Mouse (Mus musculus): Measurements from ENCODE around the gene Ednra. TPM values are rescaled to one million over a fixed set of nuclear protein-coding genes. Genes with fewer than 3 reads are reported as not detected.

Ednra gene
- polyA plus RNA-seq, 1 experiment from 2014 or later, result 4.1 TPM

Other genes starting within 250 kb of the Ednra start
- gene Arhgap10, start 206.5 kb downstream of the Ednra start, polyA plus RNA-seq (2014; fragmentation: Nextera tagmentation; extraction: Ambion mirVana), result 3.6 and 4.2 TPM in 2 replicates
- gene Prmt9, start 175.1 kb downstream of the Ednra start, polyA plus RNA-seq (2014; fragmentation: Nextera tagmentation; extraction: Ambion mirVana), result 22.7 and 24.1 TPM in 2 replicates
- 64.2 and 77.1 TPM in 2 replicates for gene Tmem184c, start 113.8 kb downstream of the Ednra start, polyA plus RNA-seq (2014; fragmentation: Nextera tagmentation; extraction: Ambion mirVana)

Data from forebrain, embryonic 14.5 days (tissue).